Mouse (Mus musculus): Measurements from ENCODE around the gene Mical3. TPM values are rescaled to one million over a fixed set of nuclear protein-coding genes. Genes with fewer than 3 reads are reported as not detected.

The Mical3 gene
- total and polyA plus RNA-seq, 2 experiments from 2014 or later = 30.8 to 94.8 TPM

DNA sequence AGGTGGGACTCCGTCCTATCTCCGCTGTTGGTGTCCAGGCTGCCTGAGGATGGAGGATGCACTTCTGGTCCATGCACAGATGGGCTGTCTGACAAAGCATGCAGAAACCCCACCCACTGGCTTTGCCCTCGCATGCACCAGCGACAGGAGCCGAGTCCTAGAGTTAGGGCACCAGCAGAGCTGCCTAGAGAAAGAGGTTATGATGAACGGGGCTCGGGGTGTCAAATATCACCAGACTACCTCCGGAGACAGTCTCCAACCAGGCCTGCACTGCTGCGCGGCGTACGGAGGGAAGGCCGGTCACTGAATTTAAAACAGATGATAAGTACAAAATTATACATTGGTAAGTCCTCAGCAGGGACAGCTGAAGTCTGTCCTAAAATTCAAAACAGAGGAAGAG is 165.0 kb downstream of the Mical3 start:
- no peaks in the 10 kb centered on the region for H3K4me1 ChIP-seq (ENCODE audit: control insufficient read depth, insufficient read depth)
- no peak overlapping the region for H3K4me2 ChIP-seq (ENCODE audit: low read depth, low read length)
- no peak for ATAC-seq (ENCODE audit: insufficient read depth, low read depth)
- WGBS = 76% methylated on average over 13 of the region's 13 CpGs
- H3K36me3 ChIP-seq (replicated peaks; ENCODE audit: control insufficient read depth, insufficient read depth, low read length) = peaks cover 50% of the 10 kb centered on the region
- H3K9me3 ChIP-seq (replicated peaks; ENCODE audit: control insufficient read depth, low read length) = no peaks in the 10 kb centered on the region
- no peaks in the 10 kb centered on the region for H3K27me3 ChIP-seq (ENCODE audit: control insufficient read depth, insufficient read depth, low read length)
- TF ChIP-seq CTCF (IDR thresholded peaks at IDR 0.05; ENCODE audit: low read depth) = no peak
- no peak for TF ChIP-seq EP300 (IDR thresholded peaks at IDR 0.05; ENCODE audit: low read depth)
- DNase-seq (ENCODE audit: low spot score) = no peak
- H3K9ac ChIP-seq (replicated peaks; ENCODE audit: low read depth, low read length) = no peak overlapping the region
- no peak overlapping the region for H3K27ac ChIP-seq (ENCODE audit: low read depth)
- no peak overlapping the region for H3K4me3 ChIP-seq (ENCODE audit: low read depth, low read length)

DNA sequence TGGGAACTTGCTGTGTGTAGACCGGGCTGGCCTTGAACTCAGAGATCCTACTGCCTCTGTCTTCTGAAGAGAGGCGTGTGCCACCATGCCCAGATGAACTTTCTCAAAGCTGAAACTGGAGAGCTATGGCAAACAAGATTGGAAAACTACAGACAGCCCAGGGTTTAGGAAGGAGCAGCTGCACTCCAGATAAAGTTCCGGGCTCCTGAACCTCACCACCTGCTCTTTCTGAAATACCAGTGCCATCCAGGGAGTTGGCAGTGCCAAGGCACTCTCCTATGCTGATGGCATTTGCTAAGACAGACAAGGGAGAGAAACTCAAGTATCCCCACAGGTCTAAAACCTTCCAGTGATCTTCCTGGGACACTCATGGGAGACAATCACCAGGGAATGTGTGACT is 166.6 kb downstream of the Mical3 start:
- H3K9me3 ChIP-seq (replicated peaks; ENCODE audit: control insufficient read depth, low read length) = no peaks in the 10 kb centered on the region
- no peak overlapping the region for H3K4me2 ChIP-seq (ENCODE audit: low read depth, low read length)
- no peaks in the 10 kb centered on the region for H3K27me3 ChIP-seq (ENCODE audit: control insufficient read depth, insufficient read depth, low read length)
- peaks cover 50% of the 10 kb centered on the region for H3K36me3 ChIP-seq (replicated peaks; ENCODE audit: control insufficient read depth, insufficient read depth, low read length)
- H3K4me1 ChIP-seq (ENCODE audit: control insufficient read depth, insufficient read depth) = no peaks in the 10 kb centered on the region
- no peak overlapping the region for H3K27ac ChIP-seq (ENCODE audit: low read depth)
- ATAC-seq (ENCODE audit: insufficient read depth, low read depth) = no peak
- no peak for TF ChIP-seq CTCF (IDR thresholded peaks at IDR 0.05; ENCODE audit: low read depth)
- TF ChIP-seq EP300 (IDR thresholded peaks at IDR 0.05; ENCODE audit: low read depth) = no peak
- no peak overlapping the region for H3K4me3 ChIP-seq (ENCODE audit: low read depth, low read length)
- WGBS = 84% methylated on average over 3 of the region's 3 CpGs
- no peak overlapping the region for H3K9ac ChIP-seq (replicated peaks; ENCODE audit: low read depth, low read length)
- no peak for DNase-seq (ENCODE audit: low spot score)

DNA sequence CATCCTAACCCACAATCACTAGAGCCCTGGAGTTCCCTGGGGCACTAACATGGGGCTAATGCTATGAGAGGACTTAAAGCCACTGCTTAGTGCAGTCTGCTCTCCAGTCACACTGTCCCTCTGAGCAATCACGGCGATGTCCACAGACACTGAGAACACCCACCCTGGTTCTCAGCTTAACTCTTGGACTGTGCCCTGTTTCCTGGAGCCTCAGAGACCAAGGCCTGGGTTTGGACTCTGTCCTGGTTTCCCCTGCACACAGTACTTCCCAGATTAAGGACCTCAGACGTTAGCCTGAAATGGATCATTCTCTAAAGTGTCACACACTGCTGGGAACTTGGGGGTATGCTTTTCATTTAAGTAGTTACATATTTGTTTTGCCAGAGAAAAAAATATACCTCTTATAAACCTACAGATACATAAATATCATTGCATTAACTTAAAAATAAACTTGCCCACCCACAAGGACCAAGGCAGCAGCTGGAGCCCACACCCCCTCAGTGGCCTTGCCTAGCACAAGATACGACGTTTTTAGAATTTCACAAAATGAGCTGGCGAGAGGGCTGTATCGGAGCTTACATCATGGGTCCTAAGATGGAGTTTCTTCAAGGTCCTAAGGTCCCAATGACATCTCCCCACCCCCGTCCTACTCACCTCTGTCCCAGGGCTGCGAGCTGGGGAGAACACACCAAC is 170.3 kb downstream of the Mical3 start:
- no peaks in the 10 kb centered on the region for H3K27me3 ChIP-seq (ENCODE audit: control insufficient read depth, insufficient read depth, low read length)
- H3K9me3 ChIP-seq (replicated peaks; ENCODE audit: control insufficient read depth, low read length) = no peaks in the 10 kb centered on the region
- no peak for DNase-seq (ENCODE audit: low spot score)
- no peak overlapping the region for H3K4me2 ChIP-seq (ENCODE audit: low read depth, low read length)
- no peak for ATAC-seq (ENCODE audit: insufficient read depth, low read depth)
- TF ChIP-seq CTCF (IDR thresholded peaks at IDR 0.05; ENCODE audit: low read depth) (no peak), EP300 (IDR thresholded peaks at IDR 0.05; ENCODE audit: low read depth) (no peak)
- H3K36me3 ChIP-seq (replicated peaks; ENCODE audit: control insufficient read depth, insufficient read depth, low read length) = peaks cover 78% of the 10 kb centered on the region
- no peak overlapping the region for H3K27ac ChIP-seq (ENCODE audit: low read depth)
- H3K4me1 ChIP-seq (ENCODE audit: control insufficient read depth, insufficient read depth) = no peaks in the 10 kb centered on the region
- WGBS = 86% methylated on average over 9 of the region's 9 CpGs
- no peak overlapping the region for H3K4me3 ChIP-seq (ENCODE audit: low read depth, low read length)
- H3K9ac ChIP-seq (replicated peaks; ENCODE audit: low read depth, low read length) = no peak overlapping the region

DNA sequence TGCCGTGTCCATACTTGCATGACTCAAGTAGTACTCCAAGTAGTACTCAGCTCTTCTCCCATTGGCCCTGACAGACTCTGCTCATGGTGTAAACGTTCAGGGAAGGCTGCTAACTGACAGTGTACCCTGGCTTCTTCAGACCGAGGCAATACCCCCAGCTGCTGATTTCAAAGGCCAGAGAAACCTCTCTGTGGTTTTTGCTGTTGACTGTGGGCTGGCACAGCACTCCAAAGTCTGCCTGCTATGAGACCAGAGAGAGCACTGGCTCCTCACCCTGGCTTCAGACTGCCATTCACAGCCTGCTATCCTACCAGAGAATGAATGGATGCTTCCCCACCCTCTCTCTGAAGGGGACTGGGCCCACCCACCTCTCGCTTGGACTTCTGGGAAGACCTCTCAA is 173.5 kb downstream of the Mical3 start:
- H3K4me1 ChIP-seq (ENCODE audit: control insufficient read depth, insufficient read depth) = no peaks in the 10 kb centered on the region
- no peak overlapping the region for H3K4me2 ChIP-seq (ENCODE audit: low read depth, low read length)
- H3K4me3 ChIP-seq (ENCODE audit: low read depth, low read length) = no peak overlapping the region
- ATAC-seq (ENCODE audit: insufficient read depth, low read depth) = no peak
- H3K27me3 ChIP-seq (ENCODE audit: control insufficient read depth, insufficient read depth, low read length) = no peaks in the 10 kb centered on the region
- TF ChIP-seq EP300 (IDR thresholded peaks at IDR 0.05; ENCODE audit: low read depth) = no peak
- TF ChIP-seq CTCF (IDR thresholded peaks at IDR 0.05; ENCODE audit: low read depth) = no peak
- H3K9me3 ChIP-seq (replicated peaks; ENCODE audit: control insufficient read depth, low read length) = no peaks in the 10 kb centered on the region
- no peak overlapping the region for H3K27ac ChIP-seq (ENCODE audit: low read depth)
- 75% methylated on average over 4 of the region's 4 CpGs for WGBS
- no peak overlapping the region for H3K9ac ChIP-seq (replicated peaks; ENCODE audit: low read depth, low read length)
- no peak for DNase-seq (ENCODE audit: low spot score)
- peaks cover 88% of the 10 kb centered on the region for H3K36me3 ChIP-seq (replicated peaks; ENCODE audit: control insufficient read depth, insufficient read depth, low read length)

GRCm38 (mm10) chr6:120956259-120957161 is 174.3 kb downstream of the Mical3 start:
- H3K9ac ChIP-seq (replicated peaks; ENCODE audit: low read depth, low read length) = no peak overlapping the region
- DNase-seq (ENCODE audit: low spot score) (no peak), ATAC-seq (ENCODE audit: insufficient read depth, low read depth) (no peak)
- peaks cover 88% of the 10 kb centered on the region for H3K36me3 ChIP-seq (replicated peaks; ENCODE audit: control insufficient read depth, insufficient read depth, low read length)
- no peak overlapping the region for H3K27ac ChIP-seq (ENCODE audit: low read depth)
- TF ChIP-seq EP300 (IDR thresholded peaks at IDR 0.05; ENCODE audit: low read depth) = no peak
- no peak for TF ChIP-seq CTCF (IDR thresholded peaks at IDR 0.05; ENCODE audit: low read depth)
- no peaks in the 10 kb centered on the region for H3K4me1 ChIP-seq (ENCODE audit: control insufficient read depth, insufficient read depth)
- H3K9me3 ChIP-seq (replicated peaks; ENCODE audit: control insufficient read depth, low read length) = no peaks in the 10 kb centered on the region
- no peaks in the 10 kb centered on the region for H3K27me3 ChIP-seq (ENCODE audit: control insufficient read depth, insufficient read depth, low read length)
- no peak overlapping the region for H3K4me3 ChIP-seq (ENCODE audit: low read depth, low read length)
- H3K4me2 ChIP-seq (ENCODE audit: low read depth, low read length) = no peak overlapping the region
- 81% methylated on average over 11 of the region's 11 CpGs for WGBS

Data from heart, postnatal 0 days (tissue).